ENCODE assay signal across 8 mouse cellular contexts in genomic region chr5:64701219-64701779, GRCm38 (mm10).
DNase-seq lines count a peak whose midpoint lies in the region; ATAC-seq and TF ChIP-seq lines count a peak whose summit lies in the region.

No protein-coding gene starts in this region.

- no peaks in the 10 kb centered on the region for H3K36me3 ChIP-seq in kidney, embryonic 15.5 days
- H3K36me3 ChIP-seq in embryonic facial prominence, embryonic 14.5 days (ENCODE audit: control insufficient read depth, insufficient read depth, low read length), result no peaks in the 10 kb centered on the region
- no peaks in the 10 kb centered on the region for H3K36me3 ChIP-seq in intestine, postnatal 0 days (ENCODE audit: control insufficient read depth, insufficient read depth)
- no peaks in the 10 kb centered on the region for H3K36me3 ChIP-seq in midbrain, embryonic 16.5 days (ENCODE audit: control insufficient read depth, insufficient read depth, low read length)

- ATAC-seq in kidney, embryonic 15.5 days (replicated peaks; ENCODE audit: low FRiP score), result no peak
- ATAC-seq in embryonic facial prominence, embryonic 14.5 days (ENCODE audit: low read depth), result no peak
- ATAC-seq in intestine, postnatal 0 days, result no peak
- peak; percentile 36; the same call in 1 of the 2 replicates for ATAC-seq in midbrain, embryonic 16.5 days
- ATAC-seq in erythroid progenitor cell, adult 5-6 weeks (replicated peaks; ENCODE audit: low FRiP score, poor library complexity, severe bottlenecking), result no peak

- H3K9me3 ChIP-seq in kidney, embryonic 15.5 days (replicated peaks), result no peaks in the 10 kb centered on the region
- no peaks in the 10 kb centered on the region for H3K9me3 ChIP-seq in embryonic facial prominence, embryonic 14.5 days (ENCODE audit: control insufficient read depth, low read length)
- no peaks in the 10 kb centered on the region for H3K9me3 ChIP-seq in intestine, postnatal 0 days (ENCODE audit: control insufficient read depth)
- H3K9me3 ChIP-seq in midbrain, embryonic 16.5 days (replicated peaks; ENCODE audit: control insufficient read depth, low read length, poor library complexity, severe bottlenecking), result no peaks in the 10 kb centered on the region

- no peak overlapping the region for H3K9ac ChIP-seq in kidney, embryonic 15.5 days
- H3K9ac ChIP-seq in embryonic facial prominence, embryonic 14.5 days (ENCODE audit: low read depth, low read length), result no peak overlapping the region
- no peak overlapping the region for H3K9ac ChIP-seq in intestine, postnatal 0 days (ENCODE audit: low read depth, low read length)
- H3K9ac ChIP-seq in midbrain, embryonic 16.5 days (ENCODE audit: low read depth, low read length), result peak overlapping the region; percentile 0; the same call in 1 of the 2 replicates

- peaks cover 29% of the 10 kb centered on the region for H3K4me1 ChIP-seq in kidney, embryonic 15.5 days
- H3K4me1 ChIP-seq in embryonic facial prominence, embryonic 14.5 days (ENCODE audit: control insufficient read depth, insufficient read depth, low read length), result peaks cover 30% of the 10 kb centered on the region
- peaks cover 17% of the 10 kb centered on the region; the same call in 1 of the 2 replicates for H3K4me1 ChIP-seq in intestine, postnatal 0 days (replicated peaks; ENCODE audit: control insufficient read depth, insufficient read depth, low read length)
- H3K4me1 ChIP-seq in midbrain, embryonic 16.5 days (ENCODE audit: control insufficient read depth, insufficient read depth, low read length), result peaks cover 9% of the 10 kb centered on the region; the same call in 1 of the 2 replicates

- WGBS in kidney, embryonic 15.5 days, result 74% methylated on average over 14 of the region's 14 CpGs
- 58% methylated on average over 14 of the region's 14 CpGs for WGBS in embryonic facial prominence, embryonic 14.5 days
- WGBS in intestine, postnatal 0 days, result 64% methylated on average over 14 of the region's 14 CpGs
- 55% methylated on average over 14 of the region's 14 CpGs for WGBS in midbrain, embryonic 16.5 days

- H3K27me3 ChIP-seq in kidney, embryonic 15.5 days, result no peaks in the 10 kb centered on the region
- no peaks in the 10 kb centered on the region for H3K27me3 ChIP-seq in embryonic facial prominence, embryonic 14.5 days (replicated peaks; ENCODE audit: control insufficient read depth, insufficient read depth, low read length)
- no peaks in the 10 kb centered on the region for H3K27me3 ChIP-seq in intestine, postnatal 0 days (replicated peaks; ENCODE audit: control insufficient read depth, insufficient read depth, low read length)
- no peaks in the 10 kb centered on the region for H3K27me3 ChIP-seq in midbrain, embryonic 16.5 days (ENCODE audit: control insufficient read depth, insufficient read depth, low read depth, low read length)

- peak overlapping the region; percentile 75 for H3K27ac ChIP-seq in kidney, embryonic 15.5 days
- peak overlapping the region; percentile 78 for H3K27ac ChIP-seq in embryonic facial prominence, embryonic 14.5 days (replicated peaks; ENCODE audit: low read depth, low read length)
- peak overlapping the region; percentile 74 for H3K27ac ChIP-seq in intestine, postnatal 0 days (ENCODE audit: low read depth, low read length)
- H3K27ac ChIP-seq in midbrain, embryonic 16.5 days (ENCODE audit: low read length), result peak overlapping the region; percentile 79

- H3K4me2 ChIP-seq in kidney, embryonic 15.5 days, result no peak overlapping the region
- H3K4me2 ChIP-seq in embryonic facial prominence, embryonic 14.5 days (ENCODE audit: low read depth, low read length), result peak overlapping the region; percentile 10; the same call in 1 of the 2 replicates
- H3K4me2 ChIP-seq in intestine, postnatal 0 days (replicated peaks; ENCODE audit: low read depth), result peak overlapping the region; percentile 43; the same call in 1 of the 2 replicates
- H3K4me2 ChIP-seq in midbrain, embryonic 16.5 days (ENCODE audit: low read length), result peak overlapping the region; percentile 12; the same call in 1 of the 2 replicates

- no peak overlapping the region for H3K4me3 ChIP-seq in kidney, embryonic 15.5 days (replicated peaks)
- no peak overlapping the region for H3K4me3 ChIP-seq in embryonic facial prominence, embryonic 14.5 days (ENCODE audit: low read depth, low read length)
- no peak overlapping the region for H3K4me3 ChIP-seq in intestine, postnatal 0 days (ENCODE audit: low read depth, low read length)
- H3K4me3 ChIP-seq in midbrain, embryonic 16.5 days (ENCODE audit: low read depth, low read length), result no peak overlapping the region

- no peak for DNase-seq in kidney, postnatal 14 days
- DNase-seq in embryonic facial prominence, embryonic 14.5 days (ENCODE audit: low spot score), result no peak
- no peak for DNase-seq in urinary bladder, adult 2 months (ENCODE audit: low spot score)
- DNase-seq in embryo, embryonic 10.5 days (ENCODE audit: low spot score), result no peak

- TF ChIP-seq CTCF in intestine, postnatal 0 days (IDR thresholded peaks at IDR 0.05; ENCODE audit: low read depth), result no peak
